Mouse (Mus musculus) hindbrain, embryonic 11.5 days (tissue): ENCODE data around the gene Wdr63. TPM values are rescaled to one million over a fixed set of nuclear protein-coding genes. Genes with fewer than 3 reads are reported as not detected.

Experiments used
- ATAC-seq: fragments of 200-750 bp; cut with Nextera tagmentation; 2 replicates; pipeline ENCODE4 v1.8.0; 2017; ENCODE audit warnings: mild to moderate bottlenecking, moderate TSS enrichment, moderate library complexity; ENCODE audit not compliant: low FRiP score
- DNase-seq: peaks from one replicate; pipeline ENCODE4 v3.0.0-alpha.2; 2015; ENCODE audit warnings: low spot score
- H3K27ac ChIP-seq: fragments of 300-500 bp; sonication (generic); 2 replicates; pipeline ENCODE4 v1.5.1; 2014; ENCODE audit warnings: mild to moderate bottlenecking, low read depth, low read length
- H3K27me3 ChIP-seq: fragments of 300-500 bp; sonication (generic); 2 replicates; pipeline ENCODE4 v1.6.1; 2014; ENCODE audit warnings: mild to moderate bottlenecking, low read length, moderate library complexity, mixed read lengths; ENCODE audit not compliant: control insufficient read depth, insufficient read depth
- H3K36me3 ChIP-seq: fragments of 300-500 bp; sonication (generic); 2 replicates; pipeline ENCODE4 v1.6.1; 2014; ENCODE audit warnings: mild to moderate bottlenecking, low read length, moderate library complexity, mixed read lengths; ENCODE audit not compliant: control insufficient read depth, insufficient read depth
- H3K4me1 ChIP-seq: fragments of 300-500 bp; sonication (generic); replicated peaks from 2 replicates; pipeline ENCODE4 v1.6.1; 2014; ENCODE audit warnings: low read length, mixed read lengths; ENCODE audit not compliant: control insufficient read depth, insufficient read depth
- H3K4me2 ChIP-seq: fragments of 300-500 bp; sonication (generic); replicated peaks from 2 replicates; pipeline ENCODE4 v1.6.1; 2014; ENCODE audit warnings: mild to moderate bottlenecking, low read depth, low read length
- H3K4me3 ChIP-seq: fragments of 300-500 bp; sonication (generic); 2 replicates; pipeline ENCODE4 v1.5.1; 2014; ENCODE audit warnings: low read depth, low read length
- H3K9ac ChIP-seq: fragments of 300-500 bp; sonication (generic); 2 replicates; pipeline ENCODE4 v1.6.1; 2014; ENCODE audit warnings: low read depth, low read length
- H3K9me3 ChIP-seq: fragments of 300-500 bp; sonication (generic); 2 replicates; pipeline ENCODE4 v1.6.1; 2016; ENCODE audit warnings: low read length; ENCODE audit not compliant: control insufficient read depth
- WGBS: fragments of 180-500 bp; shearing (Covaris S2); extraction: QIAGEN DNeasy Blood & Tissue Kit; methylation state at CpG from one replicate; pipeline ENCODE4 v1.1.7; 2014; 5-methylcytosine and 5-hydroxymethylcytosine counted together
- polyA plus RNA-seq: library from polyadenylated mRNA; unstranded; fragments of >200 nt; fragmentation: Nextera tagmentation; extraction: Ambion mirVana; gene quantifications from 2 replicates; pipeline ENCODE4 v1.2.1, GENCODE M21; 2014

The Wdr63 gene
- polyA plus RNA-seq, 1 experiment from 2014 or later = 1.0 TPM

DNA sequence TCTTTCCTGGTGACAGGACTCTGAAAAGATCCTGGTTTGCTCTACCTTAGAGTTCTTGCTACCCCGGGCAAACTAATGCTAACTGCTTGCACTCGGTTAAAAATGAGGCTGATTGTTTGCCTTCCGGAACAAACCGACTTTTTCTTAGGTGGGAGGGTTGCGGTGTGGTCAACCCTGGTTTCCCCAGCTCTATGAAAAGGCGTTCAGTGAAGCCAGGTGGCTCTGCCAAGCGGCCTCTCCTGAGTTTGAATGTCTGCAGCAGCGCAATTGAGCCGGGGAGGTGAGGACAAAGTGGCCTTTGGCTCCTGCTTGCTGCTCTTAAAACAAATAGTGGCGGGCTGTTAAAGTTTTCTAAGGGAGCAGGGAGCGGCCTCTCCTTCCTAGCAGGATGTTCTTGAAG is 42.6 kb upstream of the Wdr63 start:
- Histone ChIP-seq H3K27me3 (peaks cover 15% of the 10 kb centered on the region), H3K4me2 (peak overlapping the region; percentile 79; the same call in 1 of the 2 replicates), H3K4me1 (no peaks in the 10 kb centered on the region), H3K9ac (no peak overlapping the region), H3K27ac (no peak overlapping the region), H3K9me3 (no peaks in the 10 kb centered on the region), H3K4me3 (no peak overlapping the region), H3K36me3 (no peaks in the 10 kb centered on the region)
- WGBS = 28% methylated on average over 11 of the region's 11 CpGs
- ATAC-seq (no peak), DNase-seq (peak; percentile 26)

DNA sequence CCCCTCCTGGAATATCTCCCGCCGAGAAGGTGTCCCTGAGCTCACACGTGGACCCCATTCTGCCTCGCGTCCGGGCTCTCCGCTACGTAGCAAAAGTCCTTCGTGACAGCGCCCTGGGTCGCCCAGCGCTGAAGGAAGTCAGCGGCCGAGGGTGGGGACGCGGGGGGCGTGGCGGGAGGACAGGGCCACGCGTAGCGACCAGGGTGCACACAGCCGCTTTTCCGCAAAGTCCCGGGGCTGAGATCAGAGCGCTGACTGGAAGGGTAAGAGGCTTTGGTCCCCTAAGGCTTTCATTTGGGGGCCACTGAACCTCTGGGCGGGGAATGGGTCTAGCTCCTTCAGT is 42.1 kb upstream of the Wdr63 start:
- no peaks in the 10 kb centered on the region for H3K9me3 ChIP-seq
- H3K9ac ChIP-seq = peak overlapping the region; percentile 9; the same call in 1 of the 2 replicates
- peak overlapping the region; percentile 79 for H3K4me2 ChIP-seq
- H3K36me3 ChIP-seq = no peaks in the 10 kb centered on the region
- DNase-seq (peak; percentile 54), ATAC-seq (peak; percentile 43; the same call in 1 of the 2 replicates)
- no peak overlapping the region for H3K27ac ChIP-seq
- WGBS = 2% methylated on average over 26 of the region's 26 CpGs
- H3K4me1 ChIP-seq = no peaks in the 10 kb centered on the region
- peaks cover 15% of the 10 kb centered on the region for H3K27me3 ChIP-seq
- peak overlapping the region; percentile 27 for H3K4me3 ChIP-seq

DNA sequence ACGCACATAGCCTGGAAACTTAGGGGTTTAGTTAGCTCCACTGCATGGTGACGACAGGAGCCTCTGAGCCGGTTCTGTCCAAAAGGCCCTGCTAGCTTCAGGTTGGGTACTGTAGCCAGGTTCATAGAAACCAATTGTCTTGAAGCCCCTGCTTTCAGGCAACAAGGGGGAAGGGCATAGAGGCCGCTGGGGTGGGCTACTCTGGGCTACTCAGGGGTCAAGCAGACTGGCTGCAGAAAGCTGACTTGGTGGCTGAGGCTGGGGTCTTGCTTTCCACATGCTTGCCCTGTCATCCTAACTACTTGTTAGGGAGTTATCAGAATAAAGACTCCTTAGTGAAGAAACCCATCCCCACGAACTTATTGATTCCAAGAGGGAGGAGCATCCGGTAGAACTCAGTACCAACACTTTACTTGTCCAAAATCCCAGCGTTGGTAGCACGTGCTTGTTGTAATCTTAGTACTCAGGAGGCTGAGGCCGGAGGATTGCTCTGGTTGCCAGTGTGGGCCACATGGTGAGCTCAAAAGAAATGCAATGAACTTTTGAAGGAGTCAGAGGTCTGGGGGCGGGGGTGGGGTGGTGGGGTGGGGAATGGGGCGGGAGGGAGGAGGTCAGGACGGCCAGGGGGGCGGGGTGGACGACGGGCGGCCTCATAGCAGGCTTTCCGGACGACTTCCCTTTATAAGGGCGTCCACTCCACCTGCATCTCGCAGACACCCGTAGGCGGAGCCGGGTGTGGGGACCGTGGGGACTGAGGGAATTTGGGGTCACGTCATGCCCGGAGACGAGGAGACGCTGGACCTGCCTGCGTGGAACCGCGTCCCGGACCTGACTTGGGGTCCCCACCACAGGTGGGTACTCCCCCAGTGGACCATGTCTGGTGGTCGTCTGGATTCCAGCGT is 41.5 kb upstream of the Wdr63 start, which contains the start of gene Mcoln2:
Gene Mcoln2, plus strand, starts transcription at position 678 of the 902 bp plus-strand sequence.
- no peaks in the 10 kb centered on the region for H3K9me3 ChIP-seq
- H3K4me1 ChIP-seq = no peaks in the 10 kb centered on the region
- peaks cover 15% of the 10 kb centered on the region for H3K27me3 ChIP-seq
- peak within 1 kb of the TSS; percentile 9; the same call in 1 of the 2 replicates for H3K9ac ChIP-seq
- no peaks in the 10 kb centered on the region for H3K36me3 ChIP-seq
- no peak within 1 kb of the TSS for H3K27ac ChIP-seq
- DNase-seq = peak; percentile 14
- H3K4me2 ChIP-seq = peak within 1 kb of the TSS; percentile 79
- peak within 1 kb of the TSS; percentile 27 for H3K4me3 ChIP-seq
- peak; percentile 52; the same call in 1 of the 2 replicates for ATAC-seq
- WGBS = 11% methylated on average over 32 of the region's 34 CpGs

DNA sequence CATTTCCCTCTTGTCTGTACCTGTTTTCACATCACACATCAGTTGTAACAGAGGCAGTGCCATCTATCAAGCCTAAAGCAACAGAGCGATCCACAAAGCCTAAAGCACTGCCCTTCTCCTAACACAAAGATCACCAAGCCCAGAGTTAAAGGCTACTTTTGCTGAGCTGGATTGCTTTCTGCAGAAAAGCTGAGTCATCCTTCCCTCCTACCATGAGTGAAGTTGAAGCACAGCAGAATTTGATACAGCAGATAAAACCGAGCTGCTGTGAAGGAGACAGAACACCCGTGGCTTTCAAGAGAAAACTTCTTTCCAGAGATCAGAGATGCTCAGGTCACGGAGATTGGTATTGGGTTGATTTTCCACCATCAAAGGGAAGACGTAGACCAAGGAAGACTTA is 38.2 kb upstream of the Wdr63 start:
- no peaks in the 10 kb centered on the region for H3K36me3 ChIP-seq
- no peak for DNase-seq
- H3K4me3 ChIP-seq = no peak overlapping the region
- H3K27me3 ChIP-seq = peaks cover 11% of the 10 kb centered on the region
- H3K9ac ChIP-seq = no peak overlapping the region
- WGBS = 67% methylated on average over 5 of the region's 5 CpGs
- no peak for ATAC-seq
- no peaks in the 10 kb centered on the region for H3K9me3 ChIP-seq
- H3K4me2 ChIP-seq = no peak overlapping the region
- H3K27ac ChIP-seq = no peak overlapping the region
- no peaks in the 10 kb centered on the region for H3K4me1 ChIP-seq

DNA sequence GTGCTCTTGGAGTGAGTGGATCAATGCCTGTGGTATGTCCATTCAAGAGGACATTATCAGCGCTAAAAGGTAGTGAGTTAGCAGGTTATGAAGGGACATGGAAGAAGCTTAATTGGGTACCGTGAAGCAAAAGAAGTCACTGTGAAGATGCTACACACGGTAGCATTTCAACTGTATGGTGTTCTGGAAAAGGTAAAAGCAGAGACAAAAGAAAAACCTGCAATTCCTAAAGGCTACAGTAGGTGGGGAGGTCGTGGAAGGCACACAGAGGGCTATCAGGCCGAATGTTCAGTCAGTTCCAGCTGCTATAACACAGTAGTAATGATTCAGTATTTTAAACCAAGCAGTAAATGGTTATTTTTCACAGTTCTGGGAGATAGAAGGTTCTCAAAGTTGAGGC is 37.6 kb upstream of the Wdr63 start:
- DNase-seq = no peak
- ATAC-seq = no peak

DNA sequence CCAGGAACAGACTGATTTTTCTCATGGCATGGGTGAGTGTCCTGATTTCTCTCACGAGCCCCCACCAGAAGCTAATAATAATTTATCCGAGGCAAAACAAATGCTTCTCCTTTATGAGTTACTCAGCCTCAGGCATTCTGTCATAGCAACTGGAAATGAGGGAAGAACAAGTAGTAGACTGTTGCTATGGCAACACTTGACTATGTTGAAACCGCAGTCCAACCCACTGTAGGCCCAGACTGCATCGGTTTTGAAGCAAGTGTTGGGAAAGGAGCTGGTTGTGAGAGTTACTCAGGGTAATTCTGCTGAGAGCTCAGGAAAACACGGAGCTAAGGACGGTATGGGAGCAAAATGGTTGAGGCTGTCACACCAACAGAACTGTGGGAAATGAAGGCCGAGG is 34.6 kb upstream of the Wdr63 start:
- no peak overlapping the region for H3K27ac ChIP-seq
- H3K36me3 ChIP-seq = no peaks in the 10 kb centered on the region
- no peak for DNase-seq
- H3K4me1 ChIP-seq = no peaks in the 10 kb centered on the region
- H3K27me3 ChIP-seq = no peaks in the 10 kb centered on the region
- no peak overlapping the region for H3K4me2 ChIP-seq
- H3K9me3 ChIP-seq = no peaks in the 10 kb centered on the region
- no peak overlapping the region for H3K9ac ChIP-seq
- ATAC-seq = no peak
- WGBS = 87% methylated on average over 7 of the region's 7 CpGs
- no peak overlapping the region for H3K4me3 ChIP-seq

More for the DNA sequence above, 37.6 kb upstream of the Wdr63 start:
- Histone ChIP-seq H3K36me3 (no peaks in the 10 kb centered on the region), H3K4me1 (no peaks in the 10 kb centered on the region), H3K4me3 (no peak overlapping the region), H3K27me3 (peaks cover 7% of the 10 kb centered on the region), H3K4me2 (no peak overlapping the region), H3K9me3 (no peaks in the 10 kb centered on the region), H3K27ac (no peak overlapping the region), H3K9ac (no peak overlapping the region)
- WGBS = 52% methylated on average over 5 of the region's 5 CpGs

DNA sequence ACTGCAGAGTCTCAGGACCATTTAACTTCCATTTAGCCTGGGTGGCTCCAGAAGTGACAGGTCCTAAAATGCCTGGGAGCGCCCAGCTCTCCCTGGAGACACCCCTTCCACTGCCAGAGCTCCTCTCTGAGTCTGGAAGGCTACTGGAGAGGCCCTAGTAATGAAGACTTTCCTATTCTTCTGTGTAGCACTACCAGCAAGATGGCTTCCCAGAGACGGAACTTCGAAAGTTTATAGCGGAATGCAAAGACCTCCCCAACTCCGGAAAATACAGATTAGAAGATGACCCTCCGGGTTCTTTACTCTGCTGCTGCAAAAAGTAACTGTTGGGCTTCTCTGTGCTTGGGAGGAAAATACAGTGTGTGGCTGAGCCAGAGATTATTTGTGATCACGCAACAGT is 32.3 kb upstream of the Wdr63 start:
- H3K27ac ChIP-seq = no peak overlapping the region
- no peak overlapping the region for H3K4me2 ChIP-seq
- no peak for DNase-seq
- ATAC-seq = no peak
- H3K4me3 ChIP-seq = no peak overlapping the region
- H3K27me3 ChIP-seq = no peaks in the 10 kb centered on the region
- H3K9ac ChIP-seq = no peak overlapping the region
- WGBS = 92% methylated on average over 7 of the region's 7 CpGs
- H3K36me3 ChIP-seq = no peaks in the 10 kb centered on the region
- H3K4me1 ChIP-seq = no peaks in the 10 kb centered on the region
- no peaks in the 10 kb centered on the region for H3K9me3 ChIP-seq

DNA sequence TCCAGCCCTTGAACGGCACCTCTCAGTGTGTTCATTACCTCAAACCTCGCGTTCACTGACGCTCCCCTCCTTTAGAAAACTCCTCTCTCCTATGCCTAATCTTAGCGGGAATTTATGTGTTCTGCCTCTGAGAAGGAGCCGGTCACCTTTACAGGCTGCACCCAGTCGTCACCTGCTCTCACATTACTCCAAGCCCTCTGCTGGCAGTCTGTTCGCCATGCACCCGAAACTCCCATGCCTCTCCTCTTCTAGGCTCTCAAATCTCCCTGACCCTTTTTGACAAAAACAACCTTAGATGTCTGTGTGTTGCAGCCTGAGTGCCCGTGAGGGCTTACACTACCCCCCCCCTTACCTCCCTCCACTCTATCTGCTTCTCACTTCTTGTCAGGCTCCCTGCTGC is 28.5 kb upstream of the Wdr63 start:
- H3K4me2 ChIP-seq = no peak overlapping the region
- H3K27me3 ChIP-seq = no peaks in the 10 kb centered on the region
- H3K4me3 ChIP-seq = no peak overlapping the region
- no peaks in the 10 kb centered on the region for H3K36me3 ChIP-seq
- DNase-seq (no peak), ATAC-seq (no peak)
- no peaks in the 10 kb centered on the region for H3K4me1 ChIP-seq
- H3K9ac ChIP-seq = no peak overlapping the region
- 43% methylated on average over 10 of the region's 10 CpGs for WGBS
- no peak overlapping the region for H3K27ac ChIP-seq
- H3K9me3 ChIP-seq = no peaks in the 10 kb centered on the region

DNA sequence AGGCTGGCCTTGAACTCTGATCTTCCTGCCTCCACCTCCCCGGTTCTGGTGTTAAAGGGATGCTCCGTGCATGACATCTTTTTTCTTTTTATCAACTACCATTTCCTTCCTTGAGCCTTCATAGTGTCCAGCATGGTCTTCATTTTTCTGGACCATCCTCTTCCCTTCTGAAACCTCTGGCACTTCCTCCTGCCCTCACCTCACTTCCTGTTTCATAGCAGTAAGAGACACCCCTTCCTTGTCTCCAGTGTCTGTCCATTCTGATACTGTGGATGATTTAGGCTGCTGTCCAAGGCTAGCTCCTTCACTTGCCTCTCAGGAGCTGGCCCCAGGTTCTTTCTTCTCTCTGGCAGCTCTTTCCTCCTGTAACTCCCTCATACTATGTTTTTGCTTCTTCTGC is 27.5 kb upstream of the Wdr63 start:
- no peak overlapping the region for H3K9ac ChIP-seq
- 95% methylated on average over 2 of the region's 2 CpGs for WGBS
- H3K4me2 ChIP-seq = no peak overlapping the region
- ATAC-seq (no peak), DNase-seq (no peak)
- no peaks in the 10 kb centered on the region for H3K9me3 ChIP-seq
- H3K4me1 ChIP-seq = no peaks in the 10 kb centered on the region
- H3K27me3 ChIP-seq = no peaks in the 10 kb centered on the region
- H3K27ac ChIP-seq = no peak overlapping the region
- no peak overlapping the region for H3K4me3 ChIP-seq
- no peaks in the 10 kb centered on the region for H3K36me3 ChIP-seq
